Mouse (Mus musculus): ENCODE measurements around the gene Ptprd.

DNA sequence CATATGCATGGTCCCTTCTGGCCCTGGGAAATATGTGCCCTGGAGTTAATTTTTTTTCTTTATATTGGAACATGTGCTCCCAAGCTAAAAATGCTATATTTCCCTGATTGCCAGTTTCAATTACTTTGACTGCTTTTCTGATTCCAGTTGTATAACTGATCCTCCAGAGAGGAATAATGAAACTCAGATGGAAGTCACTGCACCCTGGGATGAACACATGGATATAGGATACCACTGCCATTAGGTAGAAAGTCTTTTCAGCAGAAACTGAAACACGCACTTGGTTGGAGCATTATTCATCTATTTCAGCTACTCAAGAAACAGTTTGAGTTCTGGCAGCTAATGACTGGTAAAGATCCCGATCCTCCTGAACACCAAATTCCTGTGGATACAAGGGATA, 2211.5 kb downstream of the Ptprd start:
- TF ChIP-seq CTCF (IDR thresholded peaks at IDR 0.05) (no peak), EP300 (IDR thresholded peaks at IDR 0.05) (no peak)

Data from lung, postnatal 0 days (tissue).